Mouse (Mus musculus) thymus, postnatal 10 days (tissue): ENCODE measurements around the gene Pcyox1.
"Not testable (repeated sequence)": the region's sequence is repeated elsewhere in the genome, so short reads cannot be mapped to it uniquely, and the experiment has no call there.

Experiments used
- DNase-seq, 2 experiments: peaks; one replicate each; pipeline ENCODE4 v3.0.0; 2021; ENCODE audit warnings: low spot score in 2 of 2

Pcyox1 gene

DNA sequence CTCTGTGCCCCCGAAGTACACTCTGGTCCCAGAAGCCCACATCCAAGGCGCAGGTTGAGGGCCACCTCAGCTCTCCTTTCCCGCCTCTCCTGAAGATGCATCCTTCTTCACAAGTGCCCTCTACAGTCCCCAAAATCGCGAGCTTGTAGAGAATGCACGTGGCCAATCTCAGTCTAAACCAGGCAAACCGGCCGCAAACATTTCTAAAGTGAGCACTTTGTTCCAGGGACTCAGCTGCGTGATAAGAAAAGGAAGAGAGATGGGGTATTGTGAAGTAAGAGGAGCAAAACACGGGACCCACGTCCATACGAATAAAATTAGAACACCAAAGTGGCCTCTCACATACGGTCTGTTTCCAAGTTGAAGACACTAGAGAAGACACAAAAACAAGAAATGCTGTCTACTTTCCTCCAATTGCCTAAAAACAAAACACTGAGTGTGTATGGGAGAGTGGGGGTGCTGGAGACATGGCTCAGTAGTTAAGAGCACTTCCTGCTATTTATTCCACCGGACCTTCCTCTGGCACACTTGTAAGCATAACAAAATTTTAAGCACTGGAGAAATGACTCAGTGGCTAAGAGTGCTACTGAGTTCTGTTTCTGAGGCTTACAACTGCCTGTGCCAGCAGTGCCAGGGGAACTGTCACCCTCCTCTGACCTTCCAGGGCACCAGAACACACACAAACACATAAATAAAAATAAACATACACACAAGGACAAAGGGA is 465 bp upstream of the Pcyox1 start:
- no peak for DNase-seq

DNA sequence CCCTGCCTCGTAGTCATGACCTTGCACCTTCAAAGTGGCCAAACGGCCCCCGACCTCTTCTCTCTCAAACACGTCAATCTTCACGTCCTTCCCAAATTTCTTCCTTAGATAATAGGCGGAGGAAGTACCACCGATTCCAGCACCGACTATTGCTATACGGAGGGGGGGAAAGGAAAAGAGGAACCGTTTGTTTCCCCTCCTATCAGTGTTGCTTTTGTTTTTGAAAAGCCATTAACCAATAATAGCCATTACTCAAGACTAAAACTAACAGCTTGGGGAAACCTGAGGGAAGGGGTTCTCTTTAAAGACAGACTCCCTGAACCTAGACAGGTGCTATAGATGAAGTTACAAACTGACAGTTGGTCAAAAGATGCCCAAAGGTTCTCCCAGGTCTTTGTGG is 985 bp downstream of the Pcyox1 start:
- no peak for DNase-seq

GRCm38 (mm10) chr6:86395021-86395420 is 1.9 kb downstream of the Pcyox1 start:
- no peak for DNase-seq

DNA sequence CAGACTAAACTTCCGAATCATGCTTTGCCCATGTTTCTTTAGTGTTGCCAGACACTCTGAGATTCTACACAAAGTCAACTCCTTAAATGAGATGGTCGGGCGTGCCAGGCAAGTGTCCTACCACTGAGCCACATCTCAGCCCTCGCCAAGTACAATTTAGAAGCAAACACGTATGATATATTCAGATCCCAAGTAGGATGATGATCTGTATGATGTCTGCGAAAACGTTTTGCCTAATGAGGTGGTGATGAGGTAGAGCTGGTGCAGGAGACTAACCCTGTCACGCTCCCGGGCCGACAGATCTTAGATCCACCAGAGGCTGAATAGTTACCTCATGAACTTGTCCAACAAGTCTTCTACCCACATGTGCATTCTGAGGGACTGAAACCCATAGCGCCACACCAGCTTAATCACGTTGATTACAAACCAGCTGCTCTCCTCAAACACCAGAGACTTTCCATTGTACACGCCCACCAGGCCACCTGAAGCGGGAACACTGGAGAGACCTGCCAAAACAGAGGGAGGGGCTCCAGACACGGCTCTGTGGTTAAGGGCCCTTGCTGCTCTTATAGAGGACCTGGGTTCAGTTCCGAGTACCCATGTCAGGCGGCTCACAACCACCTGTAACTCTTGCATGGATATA is 2.8 kb downstream of the Pcyox1 start:
- no peak for DNase-seq

DNA sequence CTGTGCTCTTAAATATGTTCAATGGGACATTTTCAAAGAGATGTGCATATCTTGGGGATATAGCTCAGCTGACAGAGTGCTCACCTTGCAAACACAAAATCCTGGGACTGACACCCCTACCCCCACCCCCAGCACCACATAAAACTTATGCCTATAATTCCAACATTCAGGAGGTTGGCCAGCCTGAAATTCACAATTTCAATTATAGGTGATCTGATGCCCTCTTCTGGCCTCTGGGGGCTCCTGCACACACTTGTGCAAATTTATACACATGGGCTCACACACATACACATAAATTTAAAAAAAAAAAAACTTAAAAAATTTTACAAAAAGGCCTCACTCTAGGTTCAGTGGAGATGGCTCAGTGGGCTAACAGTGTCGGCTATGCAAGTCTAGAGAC is 3.8 kb downstream of the Pcyox1 start:
- no peak for DNase-seq

DNA sequence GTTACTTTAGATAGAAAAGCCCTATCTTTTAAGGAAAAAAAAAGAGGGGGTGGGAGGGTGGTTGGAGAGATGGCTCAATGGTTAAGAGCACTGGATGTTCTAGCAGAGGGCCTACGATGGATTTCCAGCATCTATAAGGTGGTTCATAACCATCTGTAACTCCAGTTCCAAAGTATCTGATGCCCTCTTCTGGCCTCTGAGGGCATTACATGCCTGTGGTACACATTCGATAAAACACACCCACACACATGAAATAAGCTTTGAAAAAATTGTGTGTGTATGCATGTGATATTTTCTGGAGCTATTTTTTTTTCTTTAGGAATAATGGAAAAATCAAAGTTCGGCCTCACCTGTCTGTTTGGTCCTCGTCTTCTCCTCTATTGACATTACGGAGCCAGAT is 5.6 kb downstream of the Pcyox1 start:
- no peak for DNase-seq

DNA sequence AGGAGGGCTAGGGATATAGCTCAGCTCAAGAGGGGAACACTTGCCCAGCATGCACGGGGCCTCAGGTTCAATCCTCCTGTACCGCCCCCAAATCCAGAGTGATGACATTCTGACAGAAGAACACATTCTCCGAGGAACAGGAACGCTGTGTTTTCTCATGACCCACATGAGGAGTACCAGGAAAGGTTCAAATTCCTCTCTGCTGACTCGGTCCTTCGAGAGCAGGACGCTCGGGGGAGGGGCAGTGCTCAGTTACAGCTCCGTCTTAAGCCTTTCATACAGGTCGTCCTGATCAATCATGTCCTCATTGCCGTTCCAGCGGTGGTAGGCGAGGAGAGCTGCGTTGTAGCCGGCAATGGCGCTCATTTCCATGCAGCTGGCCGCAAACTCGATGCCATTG is 8.5 kb downstream of the Pcyox1 start:
- no peak for DNase-seq

GRCm38 (mm10) chr6:86387313-86387712 is 9.6 kb downstream of the Pcyox1 start:
- DNase-seq = no peak

- DNase-seq = no peak
Measured at GRCm38 (mm10) chr6:86385362-86386104, 11.4 kb downstream of the Pcyox1 start.

- DNase-seq = no peak
Measured at GRCm38 (mm10) chr6:86384692-86385091, 12.3 kb downstream of the Pcyox1 start.

- DNase-seq = no peak
Measured at GRCm38 (mm10) chr6:86383370-86383769, 13.6 kb downstream of the Pcyox1 start.

- no peak for DNase-seq
Measured at GRCm38 (mm10) chr6:86382551-86382950, 14.4 kb downstream of the Pcyox1 start.

DNA sequence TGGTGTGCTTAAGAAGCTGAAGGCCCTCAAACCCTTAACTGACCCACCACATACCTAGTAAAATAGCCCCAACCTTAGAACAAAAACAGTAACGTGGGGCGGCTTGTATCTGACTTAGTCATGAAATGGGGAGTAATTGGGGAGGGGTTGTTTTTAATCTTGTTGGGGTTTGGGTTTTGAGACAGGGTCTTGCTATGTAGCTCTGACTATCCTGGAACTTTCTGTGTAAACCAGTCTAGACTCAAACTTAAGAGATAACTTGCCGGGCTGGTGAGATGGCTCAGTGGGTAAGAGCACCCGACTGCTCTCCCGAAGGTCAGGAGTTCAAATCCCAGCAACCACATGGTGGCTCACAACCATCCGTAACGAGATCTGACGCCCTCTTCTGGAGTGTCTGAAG is 16.8 kb downstream of the Pcyox1 start:
- not testable (repeated sequence) for DNase-seq

DNA sequence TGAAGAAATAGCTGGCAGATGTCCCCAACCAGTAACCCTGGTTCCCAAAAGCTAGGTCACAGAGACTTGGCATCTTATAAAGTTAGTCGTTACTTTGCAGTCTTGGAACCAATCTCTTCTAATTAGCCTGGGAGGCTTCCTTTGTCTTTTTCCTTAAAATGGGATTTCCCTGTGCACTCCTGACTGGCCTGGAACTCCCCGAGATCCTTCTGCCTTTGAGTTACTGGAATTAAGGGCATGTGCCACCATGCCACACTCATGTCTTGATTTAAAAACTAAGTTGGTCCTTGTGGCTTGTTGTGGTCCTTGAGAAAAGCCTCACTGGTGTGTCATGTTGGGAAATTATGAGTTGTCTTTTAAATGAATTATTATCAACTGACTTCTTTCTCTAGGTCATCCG is 18.6 kb downstream of the Pcyox1 start:
- no peak for DNase-seq

DNA sequence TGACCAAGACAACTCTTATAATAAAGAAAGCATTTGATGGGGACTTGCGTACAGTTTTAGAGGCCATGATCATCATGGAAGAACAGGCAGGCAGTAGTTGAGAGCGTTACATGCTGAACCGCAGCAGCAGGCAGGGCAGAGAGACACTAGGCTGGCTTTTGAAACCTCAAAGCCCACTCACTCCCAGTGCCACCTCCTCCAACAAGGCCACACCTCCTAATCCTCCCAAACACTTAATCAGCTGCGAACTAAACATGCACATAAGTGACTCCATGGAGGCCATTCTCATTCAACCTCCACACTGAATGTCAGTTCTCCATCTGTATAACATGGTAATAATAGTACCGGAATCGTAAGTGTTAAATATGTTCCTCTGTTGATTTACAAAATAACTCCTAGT is 23.4 kb downstream of the Pcyox1 start:
- no peak for DNase-seq

DNA sequence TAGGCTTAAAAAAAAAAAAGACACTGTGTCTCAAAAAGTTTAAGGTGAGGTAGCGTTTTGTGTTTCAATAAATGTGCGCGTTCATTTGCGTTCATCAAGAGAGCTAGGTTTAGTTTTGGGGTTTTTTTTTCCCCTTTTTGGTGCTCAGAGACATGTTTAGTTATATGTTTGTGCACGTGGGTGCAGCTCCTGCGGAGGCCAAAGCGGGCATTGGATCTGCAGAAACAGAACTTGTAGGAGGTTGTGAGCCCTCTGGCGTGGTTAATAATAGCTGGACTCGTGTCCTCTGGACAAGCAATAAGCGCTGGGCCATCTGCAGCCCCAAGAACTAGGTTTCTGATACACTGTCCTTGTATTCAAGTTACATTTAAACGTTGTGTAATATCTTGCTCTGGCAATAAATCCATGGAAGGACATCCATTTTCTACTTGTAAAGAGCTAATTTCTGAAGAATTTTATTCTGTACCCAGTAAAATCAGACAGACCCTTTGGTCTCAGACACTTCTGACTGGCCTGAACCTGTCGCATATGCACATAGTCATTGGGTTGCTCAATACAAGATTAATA is 24.9 kb downstream of the Pcyox1 start:
- no peak for DNase-seq

DNA sequence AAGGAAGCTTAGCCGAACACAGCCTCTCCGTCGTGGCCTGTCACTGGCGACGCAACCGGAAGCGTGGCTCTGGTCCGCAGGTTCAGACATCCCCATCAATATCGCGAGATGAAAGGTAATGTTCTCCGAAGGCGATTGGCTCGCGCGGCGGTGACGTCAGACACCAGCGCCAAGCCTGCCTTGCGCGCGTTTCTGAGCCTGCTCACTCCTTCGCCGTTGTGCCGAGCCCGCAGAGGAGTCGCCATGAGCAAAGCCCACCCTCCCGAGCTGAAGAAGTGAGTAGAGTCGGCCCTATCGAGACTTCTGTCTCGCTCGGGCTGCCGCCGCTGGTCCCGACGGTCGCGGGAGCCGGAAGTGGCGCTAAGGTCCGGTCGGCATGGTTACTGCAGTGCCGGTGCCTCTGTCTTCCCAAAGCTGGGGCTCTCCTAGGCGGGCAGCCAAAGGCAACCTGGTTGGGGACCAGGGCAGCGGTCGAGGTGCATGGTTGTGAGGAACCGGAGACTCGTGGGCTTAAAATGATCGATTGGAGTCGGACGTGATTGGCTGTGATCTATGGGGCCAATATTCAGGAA is 25.5 kb downstream of the Pcyox1 start:
- peak; percentile 94 for DNase-seq

GRCm38 (mm10) chr6:86370764-86371339 is 26.1 kb downstream of the Pcyox1 start, which contains the start of gene Snrpg:
TSS of gene Snrpg (plus strand) at chr6:86371304.
- DNase-seq = no peak

DNA sequence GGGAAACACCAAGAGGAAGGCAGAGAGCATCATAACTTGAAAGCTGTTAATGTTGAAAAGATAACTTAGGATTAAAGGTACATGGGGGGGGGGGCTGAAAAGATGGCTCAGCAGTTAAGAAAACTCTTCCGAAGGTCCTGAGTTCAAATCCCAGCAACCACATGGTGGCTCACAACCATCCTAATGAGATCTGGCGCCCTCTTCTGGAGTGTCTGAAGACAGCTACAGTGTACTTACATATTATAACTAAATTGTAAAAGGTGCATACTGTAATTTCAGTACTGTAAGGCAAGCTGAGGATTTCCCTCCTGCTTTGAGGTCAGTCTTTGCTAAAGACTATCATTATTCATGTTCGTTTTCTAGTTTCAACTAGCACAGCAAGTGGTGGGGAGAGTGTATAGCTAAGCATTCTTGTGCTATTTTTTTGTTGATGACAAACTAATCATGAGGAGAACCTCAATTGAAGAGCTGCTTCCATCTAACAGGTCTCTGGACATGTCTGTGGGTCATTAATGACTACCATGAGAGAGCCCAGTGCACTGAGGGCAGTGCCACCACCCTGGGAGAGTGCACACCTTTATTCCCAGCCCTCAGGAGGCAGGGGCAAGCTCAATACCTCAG is 26.8 kb downstream of the Pcyox1 start:
- peak in 1 of 2 experiments; percentile 46 for DNase-seq

GRCm38 (mm10) chr6:86368479-86368878 is 28.5 kb downstream of the Pcyox1 start:
- no peak for DNase-seq

DNA sequence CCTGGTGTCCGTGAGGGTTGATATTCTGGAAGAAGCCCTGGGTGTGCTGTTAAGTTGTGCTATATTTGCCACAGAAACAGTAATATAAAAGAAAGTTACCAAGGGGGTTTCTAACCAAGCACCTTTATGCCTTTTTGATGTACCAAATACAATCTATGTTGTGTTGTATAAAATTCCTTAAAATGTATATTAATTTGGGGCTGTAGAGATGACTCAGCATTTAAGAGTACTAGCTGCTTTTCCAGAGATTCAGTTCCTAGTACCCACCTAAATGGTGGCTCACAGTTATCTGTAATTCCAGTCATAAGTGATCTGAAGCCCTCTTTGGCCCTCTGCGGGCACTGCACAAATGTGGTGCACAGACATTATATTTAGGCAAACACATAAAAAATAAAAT is 30.1 kb downstream of the Pcyox1 start:
- no peak for DNase-seq
